Mouse (Mus musculus) effector memory CD4-positive, alpha-beta T cell, adult 7 months (primary cell): ENCODE data around the gene Olfr61. TPM values are rescaled to one million over a fixed set of nuclear protein-coding genes. Genes with fewer than 3 reads are reported as not detected.

Experiments
- polyA plus RNA-seq: library from polyadenylated mRNA; unstranded; fragments of 100-300 nt; shearing (Covaris generic); gene quantifications from one replicate; pipeline ENCODE4 v1.2.1, GENCODE M21; 2017

Gene Olfr61
- polyA plus RNA-seq = not detected

GRCm38 (mm10) chr7:140628670-140629069 is at the start of gene Olfr61:
Olfr61 (plus strand) TSS chr7:140628970.

GRCm38 (mm10) chr7:140600969-140601368 is 27.8 kb upstream of the Olfr61 start, which contains the start of gene Olfr46:
Olfr46 (plus strand) TSS chr7:140601269.

GRCm38 (mm10) chr7:140646152-140646551 is 17.4 kb downstream of the Olfr61 start, which contains the start of gene Olfr53:
Olfr53 (plus strand) TSS chr7:140646452.

GRCm38 (mm10) chr7:140659630-140660029 is 30.9 kb downstream of the Olfr61 start, which contains the start of gene Olfr539:
Olfr539 (plus strand) TSS chr7:140659930.

GRCm38 (mm10) chr7:140681651-140682050 is 52.9 kb downstream of the Olfr61 start, which contains the start of gene Olfr45:
Olfr45 (plus strand) TSS chr7:140681951.

Other genes starting within 250 kb of the Olfr61 start
- not detected for gene Olfr531, start 226.1 kb upstream of the Olfr61 start, polyA plus RNA-seq
- gene Olfr532, start 207.3 kb upstream of the Olfr61 start, polyA plus RNA-seq = 0.10 TPM
- gene Olfr533, start 165.6 kb upstream of the Olfr61 start, polyA plus RNA-seq = not detected
- not detected for gene Olfr535, start 144.8 kb upstream of the Olfr61 start, polyA plus RNA-seq
- gene Olfr536, start 121.6 kb upstream of the Olfr61 start, polyA plus RNA-seq = not detected
- gene Olfr538, start 61.1 kb upstream of the Olfr61 start, polyA plus RNA-seq = not detected
- gene Olfr46, start 27.7 kb upstream of the Olfr61 start, polyA plus RNA-seq = 0.05 TPM
- gene Olfr53, start 17.5 kb downstream of the Olfr61 start, polyA plus RNA-seq = not detected
- gene Olfr539, start 31.0 kb downstream of the Olfr61 start, polyA plus RNA-seq = 0.21 TPM
- gene Olfr45, start 53.0 kb downstream of the Olfr61 start, polyA plus RNA-seq = 0.06 TPM
- not detected for gene Olfr541, start 68.3 kb downstream of the Olfr61 start, polyA plus RNA-seq
- not detected for gene Cyp2e1, start 134.8 kb downstream of the Olfr61 start, polyA plus RNA-seq
- not detected for gene Syce1, start 158.9 kb downstream of the Olfr61 start, polyA plus RNA-seq
- 0.18 TPM for gene Zfp941, start 193.2 kb downstream of the Olfr61 start, polyA plus RNA-seq
- gene Urah, start 206.0 kb downstream of the Olfr61 start, polyA plus RNA-seq = not detected
- not detected for gene Scgb1c1, start 216.6 kb downstream of the Olfr61 start, polyA plus RNA-seq
- 0.30 TPM for gene Odf3, start 218.8 kb downstream of the Olfr61 start, polyA plus RNA-seq
- gene Gm45785, start 227.4 kb downstream of the Olfr61 start, polyA plus RNA-seq = 1.3 TPM
- gene Ric8a, start 228.0 kb downstream of the Olfr61 start, polyA plus RNA-seq = 107 TPM
- gene Bet1l, start 228.6 kb downstream of the Olfr61 start, polyA plus RNA-seq = 51.2 TPM